Mouse (Mus musculus): ENCODE measurements around the gene Cbs.

DNA sequence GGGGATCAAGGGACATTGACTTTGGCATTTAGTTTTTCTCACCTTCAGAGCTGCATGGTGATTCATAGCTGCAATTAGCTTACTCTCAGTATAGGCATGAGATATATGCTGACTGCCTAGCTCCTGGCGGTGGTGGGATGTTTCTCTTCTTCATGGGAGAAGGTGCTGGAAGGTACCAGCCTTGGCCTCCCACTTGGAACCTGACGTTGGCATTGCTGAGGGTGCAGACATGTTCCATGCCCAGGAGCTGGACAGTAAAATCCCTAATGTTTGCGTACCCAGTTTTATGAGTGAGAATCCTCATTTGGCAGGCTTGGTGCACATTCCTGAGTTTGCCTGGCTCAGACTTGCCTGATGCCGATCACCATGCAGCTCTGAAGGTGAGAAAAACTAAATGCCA is 13.9 kb downstream of the Cbs start:
- TF ChIP-seq CTCF (IDR thresholded peaks at IDR 0.05; ENCODE audit: extremely low read depth, insufficient read length, insufficient replicate concordance, low read depth, low read length) (no peak), POLR2A (IDR thresholded peaks at IDR 0.05; ENCODE audit: low read depth, low read length) (no peak)

Data from small intestine, adult 2 months (tissue).